Mouse (Mus musculus) forelimb bud, embryonic 11.5 days (tissue): ENCODE data around the gene Pard3b.

ENCODE experiments used
- DNase-seq: peaks from one replicate; pipeline ENCODE4 v3.0.0-alpha.2; 2012; ENCODE audit warnings: low read depth, low spot score

Pard3b gene

DNA sequence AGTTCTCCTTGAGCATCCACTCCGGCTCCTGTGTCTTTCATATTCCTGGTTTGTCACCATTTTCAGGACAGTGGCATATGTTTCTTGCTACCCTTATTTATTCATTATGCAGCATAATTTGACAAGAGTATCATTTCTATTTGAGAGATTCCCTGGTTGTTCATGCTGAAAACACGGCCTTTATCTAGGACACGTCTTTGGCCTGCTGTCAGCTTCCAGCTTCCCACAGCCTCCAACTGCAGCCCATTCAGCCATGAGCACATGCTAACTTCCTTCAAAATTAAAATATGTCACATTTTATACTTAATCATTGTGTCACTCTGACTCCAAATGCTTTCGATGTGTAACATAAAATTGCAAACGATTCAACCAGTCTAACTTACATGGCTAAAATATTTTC, 596.5 kb downstream of the Pard3b start:
- no peak for DNase-seq

DNA sequence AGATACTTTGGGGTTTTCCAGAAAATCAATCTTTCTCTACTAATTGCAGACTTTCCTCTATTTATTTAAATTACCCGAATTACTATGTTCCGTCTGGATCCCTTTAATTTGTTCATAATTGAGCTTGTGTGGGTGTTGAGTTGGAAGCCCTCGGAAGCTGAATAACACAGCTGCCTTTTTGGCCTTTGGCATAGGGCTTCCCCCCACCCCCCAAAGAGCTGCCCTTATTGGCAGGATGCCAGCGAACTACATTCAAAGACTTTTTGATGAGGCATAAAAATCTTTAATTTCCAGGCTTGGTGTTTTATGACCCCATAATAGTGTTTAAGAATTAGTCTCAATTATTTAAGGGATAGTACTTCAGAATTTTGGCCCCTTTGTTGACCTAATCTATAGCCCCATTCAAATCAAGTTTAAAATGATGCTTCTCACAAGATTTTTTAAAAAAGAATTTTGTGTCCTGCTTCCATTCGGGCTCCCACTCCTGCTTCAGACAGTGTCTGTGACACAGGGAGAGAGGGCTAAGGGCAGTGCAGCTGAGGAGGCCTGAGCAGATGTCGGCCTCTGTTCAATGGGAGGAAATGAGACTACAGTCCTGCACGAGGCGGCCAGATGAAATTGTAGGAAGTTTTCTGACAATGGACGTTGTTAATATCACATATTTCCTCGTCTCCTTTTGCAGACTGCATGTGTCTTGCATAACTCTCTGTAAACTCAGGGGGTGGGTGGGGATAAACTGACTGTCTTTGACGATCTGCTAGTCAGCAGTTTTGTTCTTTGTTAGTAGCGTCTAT, 605.8 kb downstream of the Pard3b start:
- DNase-seq, result peak; percentile 63

DNA sequence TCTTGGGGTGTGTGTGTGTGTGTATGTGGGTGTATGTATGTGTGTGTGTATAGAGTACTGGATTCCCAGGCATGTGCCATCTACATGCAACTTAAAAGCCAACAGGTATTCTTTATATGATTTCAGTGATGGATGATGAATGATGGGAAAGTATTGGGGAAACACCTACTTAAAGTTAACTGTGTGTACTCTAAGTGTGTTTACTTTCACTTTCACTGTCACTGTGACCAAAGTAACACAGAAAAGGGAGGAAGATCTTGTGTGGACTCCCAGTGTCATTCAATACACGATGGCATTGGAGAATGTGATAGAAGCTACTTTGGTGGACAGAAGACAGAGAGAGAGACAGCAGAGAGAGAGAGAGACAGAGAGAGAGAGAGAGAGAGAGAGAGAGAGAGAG, 613.8 kb downstream of the Pard3b start:
- no peak for DNase-seq

DNA sequence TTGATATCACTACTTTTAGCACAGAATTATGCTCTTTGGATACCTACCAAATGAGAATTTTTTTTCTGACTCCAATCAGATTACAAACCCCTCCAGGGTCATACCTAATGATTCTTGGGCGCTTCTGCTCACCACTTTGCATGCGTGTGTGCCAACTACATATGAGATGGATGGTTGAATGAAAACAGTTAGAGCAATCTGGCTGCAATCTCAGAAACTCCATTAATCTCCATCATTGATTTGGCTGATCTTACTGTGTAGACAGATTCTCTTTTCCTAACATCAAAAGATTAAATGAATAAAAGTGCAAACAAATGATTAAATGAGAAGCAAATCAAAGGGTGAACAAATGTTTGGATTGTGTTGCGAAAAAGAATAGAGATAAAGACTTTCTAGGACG, 615.7 kb downstream of the Pard3b start:
- no peak for DNase-seq

DNA sequence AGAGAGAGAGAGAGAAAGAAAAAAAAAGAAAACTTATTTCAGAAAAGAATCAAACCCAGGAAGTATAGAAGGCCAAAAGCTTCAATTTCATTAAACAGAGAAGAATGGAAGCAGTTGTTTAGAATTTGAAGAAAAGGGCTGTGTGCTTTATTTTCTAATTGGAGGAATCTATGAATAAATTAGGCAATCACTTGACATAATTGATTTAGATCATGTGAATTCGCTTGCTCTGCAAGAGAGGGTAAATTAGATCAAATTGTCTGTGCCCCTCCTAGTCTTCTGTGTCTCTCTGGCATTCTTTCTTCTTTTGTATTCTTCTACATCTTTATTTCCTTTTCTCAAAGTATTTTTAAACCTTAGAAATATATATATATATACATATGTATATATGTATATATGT, 616.3 kb downstream of the Pard3b start:
- DNase-seq, result no peak

DNA sequence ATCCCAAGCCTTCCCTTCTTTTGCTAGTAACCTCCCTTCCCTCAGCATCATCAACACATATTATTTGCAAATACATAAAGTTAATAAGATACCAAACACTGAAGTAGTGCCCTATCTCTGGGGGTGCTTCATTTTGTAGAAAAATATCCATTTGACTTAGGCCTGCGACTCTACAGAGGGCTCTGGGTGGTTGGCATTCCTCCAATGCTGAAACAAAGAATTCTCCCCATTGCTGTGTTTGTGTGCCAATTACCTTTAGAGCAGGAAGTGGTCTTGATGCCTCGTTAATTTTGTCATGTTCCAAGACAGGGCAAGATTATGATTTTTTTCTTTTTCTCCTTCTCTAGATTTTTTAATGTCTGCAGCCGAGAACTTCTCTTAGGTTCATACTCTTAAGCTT, 637.8 kb downstream of the Pard3b start:
- no peak for DNase-seq

DNA sequence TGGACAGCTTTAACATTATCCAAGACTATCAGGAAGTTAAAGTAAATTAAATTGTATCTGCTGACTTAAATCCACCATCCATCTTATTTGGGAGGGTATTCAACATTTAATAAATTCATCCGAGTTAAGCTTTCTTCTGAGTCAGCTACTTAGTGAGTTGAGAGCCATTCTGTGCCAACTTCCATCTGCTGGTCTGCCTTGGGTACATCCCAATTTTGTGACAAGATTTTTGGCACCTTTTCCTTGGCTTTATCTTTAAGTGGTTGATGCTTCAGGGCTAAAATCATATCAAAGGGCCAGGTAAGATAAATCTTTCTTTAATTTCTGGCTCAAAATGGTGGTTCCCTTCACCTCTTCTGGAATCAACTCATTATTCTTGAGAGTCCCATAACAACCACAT, 640.0 kb downstream of the Pard3b start:
- no peak for DNase-seq

DNA sequence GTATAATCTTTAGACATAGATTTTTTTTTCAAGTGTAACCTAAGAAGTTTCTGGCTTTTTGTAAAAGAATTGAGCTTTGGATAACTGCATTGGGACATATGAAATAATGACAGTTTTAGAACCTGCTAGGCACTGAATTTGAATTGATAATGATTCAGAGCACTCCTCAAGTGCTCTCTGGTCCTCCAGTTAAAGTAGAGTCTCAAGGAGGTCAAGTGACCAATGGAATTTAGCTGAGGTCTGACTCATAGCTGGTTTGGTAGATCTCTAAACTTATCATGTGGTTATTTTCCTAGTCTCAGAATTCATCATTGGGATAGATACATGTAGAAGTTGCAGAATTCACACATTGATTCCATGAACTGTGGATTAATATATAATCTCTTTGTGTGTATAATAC, 642.0 kb downstream of the Pard3b start:
- no peak for DNase-seq

DNA sequence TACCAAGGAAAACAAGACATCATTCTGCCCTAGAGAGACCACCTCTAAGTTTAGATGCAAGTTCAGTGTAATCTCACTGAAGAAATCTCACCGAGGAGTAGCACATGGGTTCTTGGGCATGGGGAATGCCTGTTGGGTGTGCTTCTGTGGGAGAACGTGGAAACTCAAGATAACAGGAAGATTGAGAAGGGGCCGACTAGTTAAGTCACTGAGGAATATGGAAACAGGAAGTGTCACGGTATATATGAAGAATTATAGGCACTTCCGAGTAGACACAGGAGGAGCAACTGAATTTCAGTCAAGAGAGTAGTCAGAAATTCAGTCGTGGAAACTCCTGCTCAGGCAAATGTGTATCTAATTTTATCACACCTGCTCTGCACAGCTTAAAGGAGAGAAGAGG, 644.2 kb downstream of the Pard3b start:
- DNase-seq, result no peak

DNA sequence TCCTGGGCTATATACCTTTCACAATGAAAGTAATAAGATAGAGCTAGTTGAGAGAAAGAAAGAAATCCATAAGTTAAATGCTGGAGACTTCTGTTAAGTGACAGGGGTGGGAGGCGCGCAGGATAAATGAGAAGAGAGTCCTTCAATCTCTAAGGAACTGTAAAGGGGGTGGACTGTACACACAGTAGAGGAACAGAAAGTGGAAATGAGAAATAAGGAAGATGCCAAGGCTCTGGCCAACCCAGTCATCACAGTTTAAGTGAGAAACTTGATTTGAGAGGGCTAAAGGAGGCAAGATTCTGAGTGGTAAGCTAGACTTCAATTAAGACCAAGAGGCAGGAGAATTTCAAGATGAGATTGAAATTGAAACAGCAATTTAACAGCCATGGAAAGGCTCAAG, 645.0 kb downstream of the Pard3b start:
- DNase-seq, result no peak

DNA sequence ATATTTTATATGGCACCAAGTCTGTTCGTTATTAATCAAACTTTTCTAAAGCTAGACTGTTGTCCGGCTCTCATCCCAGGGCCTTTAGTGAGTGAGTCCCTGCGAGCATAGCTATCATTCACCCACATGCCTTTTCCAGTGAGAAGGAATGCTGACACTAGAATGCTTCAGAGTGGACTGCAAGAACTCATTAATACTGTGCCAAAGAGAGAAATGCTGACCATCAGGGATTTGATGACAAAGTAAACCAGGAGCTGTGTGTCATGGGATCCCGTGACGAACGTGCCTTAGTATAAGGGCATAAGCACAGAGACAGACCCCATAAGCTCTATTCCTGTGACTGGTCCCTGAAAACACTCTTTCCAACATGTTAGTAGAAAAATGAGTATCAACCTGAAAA, 670.8 kb downstream of the Pard3b start:
- DNase-seq, result no peak

DNA sequence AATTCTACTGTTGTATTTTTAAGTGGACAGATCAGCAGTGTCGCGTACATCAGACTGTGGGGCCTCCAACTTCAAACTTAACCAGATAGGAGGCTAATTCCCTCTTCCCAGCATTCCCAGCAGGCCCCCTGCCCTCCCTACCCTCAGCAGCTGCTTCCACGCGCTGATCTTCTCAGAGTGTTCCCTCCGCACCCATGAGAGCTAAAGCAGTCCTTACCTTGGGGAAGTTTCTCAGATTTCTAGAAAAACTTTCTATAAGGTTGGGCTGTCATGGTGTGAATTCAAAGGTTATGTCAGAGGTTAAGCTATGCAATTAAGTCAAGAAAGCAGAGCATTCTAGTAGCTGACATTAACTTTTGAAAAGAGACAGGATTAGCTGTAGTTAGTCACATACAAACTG, 686.6 kb downstream of the Pard3b start:
- no peak for DNase-seq

DNA sequence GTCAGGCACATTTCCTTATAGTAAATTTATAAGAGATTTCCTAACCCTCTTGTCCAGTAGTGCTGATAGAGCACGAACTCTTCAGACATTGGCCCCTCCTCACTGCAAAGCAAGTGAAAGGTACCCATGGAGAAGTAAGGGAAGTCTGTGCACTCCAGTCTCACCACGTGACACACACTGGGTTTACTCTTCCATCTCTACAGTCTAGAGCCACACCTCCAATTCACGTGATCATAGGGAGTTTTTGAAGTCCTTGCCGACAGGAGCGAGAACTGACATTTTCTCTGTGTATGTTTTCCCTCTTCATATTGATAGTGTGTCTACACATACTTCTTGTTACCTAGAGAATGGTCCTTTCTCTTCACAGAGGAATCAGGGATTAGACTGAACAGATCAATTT, 689.1 kb downstream of the Pard3b start:
- DNase-seq, result no peak

DNA sequence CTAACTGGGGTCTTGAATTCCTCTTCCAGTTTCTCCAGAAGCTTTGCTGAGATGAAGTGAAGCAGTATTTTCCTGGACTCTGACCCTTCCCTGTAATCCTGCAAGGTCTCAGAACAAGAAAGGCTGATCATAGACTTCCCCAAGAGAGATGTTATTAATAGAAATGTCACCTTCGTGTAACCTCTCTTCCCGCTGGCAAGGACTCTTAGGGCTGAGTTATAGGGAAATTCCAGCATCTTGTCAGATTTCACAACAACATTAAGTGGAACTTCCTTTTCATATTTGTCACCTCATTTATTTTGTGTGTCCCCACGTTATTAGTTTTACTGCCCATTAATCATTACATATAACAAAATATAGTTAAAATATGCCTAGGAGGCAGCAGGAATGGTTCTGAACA, 690.2 kb downstream of the Pard3b start:
- DNase-seq, result peak; percentile 41

DNA sequence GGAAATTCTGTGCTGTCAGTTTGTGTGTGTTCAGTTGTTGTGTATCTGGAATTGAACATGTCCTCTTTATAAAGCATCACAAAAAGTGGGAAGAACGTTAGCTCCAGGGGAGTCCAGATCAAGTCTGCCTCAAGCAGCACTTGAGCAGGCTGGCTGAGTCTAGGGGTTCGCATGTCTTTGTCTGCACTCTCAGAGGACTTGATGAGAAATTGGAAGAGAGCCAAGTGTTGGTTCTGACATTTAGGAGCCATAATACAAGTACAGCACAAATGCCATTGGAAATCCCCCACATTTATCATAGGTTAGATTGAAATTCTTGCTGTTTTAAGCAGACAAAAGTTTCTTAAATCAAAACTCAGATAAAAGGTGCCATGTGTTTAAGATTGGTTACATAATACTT, 694.4 kb downstream of the Pard3b start:
- DNase-seq, result no peak

DNA sequence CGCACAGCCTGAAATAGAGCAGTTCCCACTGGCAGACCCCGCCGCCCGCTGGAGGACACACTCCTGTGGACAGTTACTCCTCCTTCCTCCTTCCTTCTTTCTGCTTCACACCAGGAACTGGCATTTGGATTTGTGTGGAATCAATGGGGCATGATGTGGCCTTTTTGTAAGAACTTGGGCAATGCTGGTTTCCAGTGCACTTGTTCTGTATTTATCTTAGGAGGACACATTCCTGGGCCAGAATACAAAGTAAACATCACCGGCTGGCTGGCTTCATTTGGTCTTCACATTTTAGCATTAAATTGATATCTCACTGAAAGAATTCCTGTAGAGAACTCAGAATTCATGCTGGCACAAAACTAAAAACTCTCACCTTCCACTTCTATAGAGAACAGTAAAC, 695.6 kb downstream of the Pard3b start:
- no peak for DNase-seq

DNA sequence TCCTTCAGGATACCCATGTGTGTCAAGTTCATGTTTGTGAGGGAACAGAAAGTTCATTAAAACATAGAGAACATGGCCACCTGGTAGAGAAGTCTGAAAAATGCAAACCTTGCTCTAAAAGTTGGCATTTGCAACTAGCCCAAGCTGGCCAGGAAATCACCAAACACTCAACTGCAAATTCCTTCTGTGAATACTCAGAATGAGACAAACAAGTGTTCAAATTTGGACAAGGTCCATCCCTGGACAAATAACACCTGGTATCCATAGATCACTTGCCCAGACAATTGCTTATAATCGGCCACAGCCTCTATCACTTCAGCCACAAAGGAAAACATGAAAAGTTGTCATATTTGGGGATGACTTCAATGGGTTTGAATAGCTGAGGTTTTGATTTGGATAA, 701.6 kb downstream of the Pard3b start:
- DNase-seq, result no peak

DNA sequence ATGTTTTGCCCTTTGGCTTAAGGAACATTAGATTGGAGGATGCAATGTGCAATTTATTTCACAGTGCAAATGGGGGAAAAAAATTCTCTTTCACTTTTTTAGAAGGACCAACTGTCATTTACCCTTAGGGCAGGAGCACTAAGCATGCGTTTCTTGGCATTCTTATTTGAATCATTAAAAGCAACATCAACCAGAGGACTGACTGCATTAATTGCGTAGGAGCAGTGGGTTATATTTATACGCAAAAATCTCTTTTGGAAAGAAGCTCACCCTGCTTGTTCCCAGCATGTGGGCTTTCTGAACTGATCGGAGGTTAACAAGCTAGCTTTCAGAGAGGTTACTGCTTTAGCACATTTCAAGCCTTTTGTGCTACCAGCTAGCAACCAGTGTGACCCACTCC, 705.7 kb downstream of the Pard3b start:
- DNase-seq, result no peak

DNA sequence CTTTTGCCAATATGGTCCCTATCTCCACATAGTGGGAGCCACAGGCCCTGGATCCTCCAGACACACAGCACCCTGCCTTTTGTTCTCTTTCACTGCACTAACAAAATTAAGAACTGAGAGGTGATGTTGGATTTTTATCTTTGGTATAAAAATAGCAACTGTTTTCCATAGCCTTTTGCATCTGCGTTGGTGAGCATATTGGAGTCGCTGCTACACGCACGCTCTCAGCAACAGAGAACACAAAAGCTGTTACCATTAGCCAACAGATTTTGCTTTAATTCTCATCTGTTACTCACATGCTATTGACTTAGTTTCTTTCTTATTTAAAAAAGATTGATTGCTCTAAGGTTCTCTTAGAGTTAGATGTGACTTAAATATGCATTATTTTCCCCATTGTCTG, 709.7 kb downstream of the Pard3b start:
- DNase-seq, result no peak

DNA sequence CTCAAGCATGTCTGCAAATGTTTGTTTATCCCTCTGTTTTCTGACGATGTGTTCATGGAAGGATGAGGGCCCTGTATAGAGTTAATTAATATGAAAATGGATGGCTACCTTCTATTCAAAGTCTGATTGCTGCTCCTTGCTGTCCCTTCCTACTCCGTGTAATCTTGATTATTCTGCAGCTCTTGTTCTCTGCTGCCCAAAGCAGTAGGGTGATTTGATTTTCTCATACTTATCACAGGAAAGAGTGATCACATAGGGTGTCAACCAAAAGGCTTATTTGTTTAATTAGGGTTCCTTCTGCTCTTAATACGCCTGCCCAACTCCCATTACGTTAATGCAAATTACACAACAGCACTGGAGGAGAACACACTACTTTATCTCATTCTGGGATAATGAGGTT, 716.9 kb downstream of the Pard3b start:
- DNase-seq, result no peak

DNA sequence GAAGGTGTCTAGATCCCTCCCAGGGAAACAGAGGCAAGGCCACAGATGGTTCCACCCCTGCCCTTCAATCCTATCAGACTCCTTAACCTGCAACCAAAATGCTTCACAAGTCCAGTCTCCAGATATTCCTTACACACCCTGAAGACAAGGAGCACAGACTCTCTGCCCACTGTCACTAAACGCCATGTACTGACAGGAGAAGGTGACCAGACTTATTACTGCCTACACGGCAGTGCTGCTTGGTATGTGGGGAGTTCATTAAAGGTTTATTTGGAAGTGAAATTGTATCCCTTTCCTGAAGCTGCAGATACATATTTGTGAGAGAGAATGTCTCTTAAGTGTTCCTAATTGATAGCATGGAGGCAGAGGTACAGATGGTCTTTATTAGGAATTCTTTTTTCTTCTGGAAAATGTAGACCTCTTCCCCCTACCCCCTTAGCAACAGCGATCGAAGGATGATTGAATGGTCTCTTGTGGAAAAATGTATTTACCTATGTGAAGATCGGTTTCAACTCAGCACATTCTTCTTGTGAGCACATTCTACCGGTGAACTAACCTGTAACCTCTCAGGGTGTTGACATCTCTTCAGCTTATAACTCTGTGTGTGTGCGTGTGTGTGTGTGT, 735.9 kb downstream of the Pard3b start:
- peak; percentile 60 for DNase-seq

DNA sequence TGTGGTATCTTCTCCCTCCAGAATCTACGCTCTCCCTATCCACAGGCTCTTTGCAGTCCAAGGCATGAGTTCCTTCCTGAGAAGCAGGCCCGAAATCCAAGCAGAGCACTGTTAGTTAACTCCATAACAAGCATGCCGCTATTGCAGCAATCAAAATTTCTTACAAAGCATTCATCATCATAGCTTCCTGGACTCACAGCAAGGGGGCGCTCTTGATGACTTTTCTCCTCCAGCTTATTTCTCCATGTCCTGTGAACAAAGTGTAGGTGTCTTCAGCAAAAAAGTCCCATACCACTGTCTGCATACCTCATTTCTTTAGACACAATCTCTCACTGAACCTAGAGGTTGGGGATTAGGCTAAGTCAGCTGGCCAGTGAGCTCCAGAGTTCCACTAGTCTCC, 739.7 kb downstream of the Pard3b start:
- no peak for DNase-seq

DNA sequence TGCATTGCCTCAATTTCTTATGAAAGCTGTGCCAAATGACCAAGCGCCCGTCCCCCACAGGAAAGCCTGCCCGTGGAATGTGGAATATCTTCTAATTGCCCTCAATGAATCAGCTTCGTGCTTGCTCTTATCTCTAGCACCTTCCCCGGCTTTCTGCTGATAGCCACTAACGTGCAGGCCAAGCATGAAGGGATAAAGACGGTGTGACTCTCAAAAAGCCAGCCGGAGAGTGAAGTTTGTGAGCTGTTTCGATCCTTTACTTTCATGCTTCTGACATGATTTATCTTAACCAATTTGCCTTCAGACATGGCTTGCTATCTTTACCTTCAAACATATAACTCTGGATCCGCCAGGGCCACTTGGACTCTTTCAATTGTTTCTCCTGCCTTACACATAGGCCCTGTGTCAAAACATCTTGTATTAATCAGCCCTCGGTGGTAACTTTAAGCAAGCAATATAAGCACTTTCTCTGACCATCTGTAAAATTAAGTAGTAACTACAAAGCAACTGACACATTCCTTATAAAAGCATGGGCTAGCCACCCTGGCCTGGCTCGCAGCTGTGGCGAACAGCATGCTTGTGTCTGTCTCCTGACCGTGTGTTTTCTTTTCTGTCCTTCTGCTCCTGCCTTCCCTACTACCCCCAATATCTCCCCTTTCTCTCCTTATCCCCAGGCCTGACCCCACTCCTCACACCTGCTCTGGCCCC, 744.3 kb downstream of the Pard3b start:
- DNase-seq, result peak; percentile 81
